Comparison of ENCODE assay signal across 8 mouse cellular contexts in genomic region chr11:119913291-119913934, GRCm38 (mm10). TPM values are rescaled to one million over a fixed set of nuclear protein-coding genes. Genes with fewer than 3 reads are reported as not detected.
A peak's percentile ranks its signal among the peaks of the same experiment; 100 is the strongest.
DNase-seq lines count a peak whose midpoint lies in the region; ATAC-seq and TF ChIP-seq lines count a peak whose summit lies in the region.

Gene Chmp6, plus strand, starts transcription at chr11:119913441.

- H3K4me3 ChIP-seq in MEL (ENCODE audit: control insufficient read depth in 1 of 2, insufficient read depth in 1 of 2, low read depth in 2 of 2, low read length in 2 of 2) = peak within 1 kb of the TSS; percentile 86 to 89
- peak within 1 kb of the TSS; percentile 89 for H3K4me3 ChIP-seq in cerebellum, adult 2 months (replicated peaks; ENCODE audit: insufficient read depth, low read depth, low read length)
- peak within 1 kb of the TSS; percentile 95 for H3K4me3 ChIP-seq in lung, postnatal 0 days (ENCODE audit: low read depth, low read length)

- peak; percentile 27 to 41; a peak in 2 of 4 replicates for ATAC-seq in hematopoietic stem cell, adult 5-6 weeks (replicated peaks in 1 of 2; ENCODE audit: insufficient read depth in 1 of 2, low FRiP score in 2 of 2, low TSS enrichment in 1 of 2, low read depth in 1 of 2, poor library complexity in 2 of 2, severe bottlenecking in 2 of 2)
- peak; percentile 62 for ATAC-seq in lung, postnatal 0 days

- H3K4me2 ChIP-seq in lung, postnatal 0 days (replicated peaks; ENCODE audit: low read depth, low read length) = peak within 1 kb of the TSS; percentile 89

- TF ChIP-seq POLR2A in MEL (IDR thresholded peaks at IDR 0.05; ENCODE audit: control insufficient read depth in 1 of 2, insufficient read depth in 1 of 2, low read depth in 1 of 2, low read length in 2 of 2, poor library complexity in 1 of 2) = peak; percentile 81 to 87
- TF ChIP-seq POLR2A in cerebellum, adult 2 months (IDR thresholded peaks at IDR 0.05; ENCODE audit: borderline replicate concordance, insufficient read depth, low read length) = peak; percentile 45; the same call in 1 of the 2 replicates

- peaks cover 5% of the 10 kb centered on the region; the same call in 1 of the 2 replicates for H3K79me2 ChIP-seq in MEL (ENCODE audit: control insufficient read depth, insufficient read depth, low read length, poor library complexity)

- H3K27me3 ChIP-seq in MEL (ENCODE audit: control insufficient read depth in 1 of 2, insufficient read depth in 2 of 2, low read length in 2 of 2) = no peaks in the 10 kb centered on the region
- H3K27me3 ChIP-seq in cerebellum, adult 2 months (ENCODE audit: control insufficient read depth, insufficient read depth, low read length) = no peaks in the 10 kb centered on the region
- H3K27me3 ChIP-seq in lung, postnatal 0 days (replicated peaks; ENCODE audit: insufficient read depth, low read length) = no peaks in the 10 kb centered on the region

- H3K27ac ChIP-seq in MEL (ENCODE audit: control insufficient read depth, low read depth, low read length) = peak within 1 kb of the TSS; percentile 42
- H3K27ac ChIP-seq in cerebellum, adult 2 months (ENCODE audit: insufficient read depth, low read length) = peak within 1 kb of the TSS; percentile 62
- peak within 1 kb of the TSS; percentile 88 for H3K27ac ChIP-seq in lung, postnatal 0 days (ENCODE audit: low read length)

- H3K4me1 ChIP-seq in MEL (ENCODE audit: control insufficient read depth in 1 of 2, insufficient read depth in 2 of 2, low read length in 2 of 2) = peaks cover 0 to 24% of the 10 kb centered on the region in 2 experiments; a peak in 3 of 4 replicates
- peaks cover 17% of the 10 kb centered on the region; the same call in 1 of the 2 replicates for H3K4me1 ChIP-seq in cerebellum, adult 2 months (ENCODE audit: control insufficient read depth, insufficient read depth, low read length)
- peaks cover 34% of the 10 kb centered on the region for H3K4me1 ChIP-seq in lung, postnatal 0 days (ENCODE audit: insufficient read depth, low read depth, low read length)

- H3K9me3 ChIP-seq in MEL (replicated peaks; ENCODE audit: insufficient read depth, low read length) = no peaks in the 10 kb centered on the region
- no peaks in the 10 kb centered on the region for H3K9me3 ChIP-seq in lung, postnatal 0 days (ENCODE audit: low read length)

- no peaks in the 10 kb centered on the region for H3K36me3 ChIP-seq in MEL (ENCODE audit: control insufficient read depth in 1 of 2, insufficient read depth in 2 of 2, low read length in 2 of 2)
- peaks cover 17% of the 10 kb centered on the region; the same call in 1 of the 2 replicates for H3K36me3 ChIP-seq in lung, postnatal 0 days (ENCODE audit: insufficient read depth, low read length)

- TF ChIP-seq RAD21 in MEL (IDR thresholded peaks at IDR 0.05; ENCODE audit: low read depth, low read length) = no peak; the same call in 1 of the 2 replicates

- peak within 1 kb of the TSS; percentile 90 for H3K9ac ChIP-seq in MEL (ENCODE audit: control insufficient read depth, low read depth, low read length, poor library complexity, severe bottlenecking)
- H3K9ac ChIP-seq in lung, postnatal 0 days (replicated peaks; ENCODE audit: low read depth) = peak within 1 kb of the TSS; percentile 98

- WGBS in cerebellum, adult 2 months = under 1% methylated on average over 48 of the region's 48 CpGs
- WGBS in lung, postnatal 0 days = 2% methylated on average over 42 of the region's 48 CpGs

- peak; percentile 92 for DNase-seq in MEL (ENCODE audit: low read depth, low spot score)
- peak; percentile 92 to 97 for DNase-seq in cerebellum, adult 2 months
- peak; percentile 86 for DNase-seq in forelimb bud, embryonic 11.5 days (ENCODE audit: low read depth, low spot score)
- peak; percentile 65 for DNase-seq in layer of hippocampus, adult 9-10 months (ENCODE audit: low spot score)
- peak; percentile 84 for DNase-seq in lung, postnatal 0 days (ENCODE audit: low spot score)
- DNase-seq in ovary, postnatal 14 days (ENCODE audit: low spot score) = peak; percentile 96
- DNase-seq in thymus, postnatal 14 days = peak; percentile 88

- peak in 2 of 3 experiments; percentile 6; a peak in 2 of 6 replicates for TF ChIP-seq CTCF in MEL (IDR thresholded peaks at IDR 0.05 in 2 of 3, conservative IDR thresholded peaks at IDR 0.05 in 1 of 3; ENCODE audit: control insufficient read depth in 1 of 3, insufficient read depth in 1 of 3, low read depth in 2 of 3, low read length in 3 of 3, poor library complexity in 1 of 3, severe bottlenecking in 1 of 3)
- TF ChIP-seq CTCF in cerebellum, adult 2 months (IDR thresholded peaks at IDR 0.05; ENCODE audit: borderline replicate concordance, insufficient read depth, low read depth, low read length) = 0 out of 2 replicates have a peak, but pooled peaks have one; percentile 9
- peak; percentile 31 for TF ChIP-seq CTCF in lung, postnatal 0 days (IDR thresholded peaks at IDR 0.05)

- TF ChIP-seq EP300 in MEL (IDR thresholded peaks at IDR 0.05; ENCODE audit: low read depth in 1 of 2, low read length in 2 of 2) = no peak
- TF ChIP-seq EP300 in lung, postnatal 0 days (IDR thresholded peaks at IDR 0.05) = no peak

TF ChIP-seq in MEL, 35 proteins besides CTCF, POLR2A, EP300 and RAD21:
- TF ChIP-seq SIN3A (IDR thresholded peaks at IDR 0.05; ENCODE audit: low read length) = peak; percentile 95
- peak; percentile 42; the same call in 1 of the 2 replicates for TF ChIP-seq NRF1 (IDR thresholded peaks at IDR 0.05; ENCODE audit: insufficient read depth, low read depth, low read length, poor library complexity, severe bottlenecking)
- peak; percentile 84 for TF ChIP-seq NELFE (IDR thresholded peaks at IDR 0.05; ENCODE audit: low read depth, low read length)
- TF ChIP-seq USF2 (IDR thresholded peaks at IDR 0.05; ENCODE audit: borderline replicate concordance in 1 of 2, insufficient read depth in 1 of 2, low read depth in 1 of 2, low read length in 2 of 2) = no peak
- peak; percentile 85 for TF ChIP-seq MXI1 (IDR thresholded peaks at IDR 0.05; ENCODE audit: low read depth, low read length)
- no peak for TF ChIP-seq GABPA (IDR thresholded peaks at IDR 0.05; ENCODE audit: low read depth, low read length)
- peak; percentile 52; the same call in 1 of the 2 replicates for TF ChIP-seq ZMIZ1 (IDR thresholded peaks at IDR 0.05; ENCODE audit: low read depth, low read length)
- peak; percentile 82 for TF ChIP-seq ELF1 (IDR thresholded peaks at IDR 0.05; ENCODE audit: low read depth, low read length)
- TF ChIP-seq SMC3 (IDR thresholded peaks at IDR 0.05; ENCODE audit: low read depth, low read length) = no peak; the same call in 1 of the 2 replicates
- TF ChIP-seq MAFK (IDR thresholded peaks at IDR 0.05; ENCODE audit: borderline replicate concordance, low read depth, low read length) = no peak
- 0 out of 2 replicates have a peak, but pooled peaks have one; percentile 37 for TF ChIP-seq USF1 (IDR thresholded peaks at IDR 0.05; ENCODE audit: low read depth, low read length)
- TF ChIP-seq TCF12 (IDR thresholded peaks at IDR 0.05; ENCODE audit: low read depth, low read length) = peak; percentile 65; the same call in 1 of the 2 replicates
- no peak for TF ChIP-seq TAL1 (IDR thresholded peaks at IDR 0.05; ENCODE audit: low read length)
- TF ChIP-seq MYB (IDR thresholded peaks at IDR 0.05; ENCODE audit: low read depth, low read length) = 0 out of 2 replicates have a peak, but pooled peaks have one; percentile 10
- TF ChIP-seq HCFC1 (IDR thresholded peaks at IDR 0.05; ENCODE audit: low read depth, low read length) = peak; percentile 94
- TF ChIP-seq E2F4 (IDR thresholded peaks at IDR 0.05; ENCODE audit: borderline replicate concordance, low read depth, low read length) = peak; percentile 41; the same call in 1 of the 2 replicates
- TF ChIP-seq CHD1 (IDR thresholded peaks at IDR 0.05; ENCODE audit: low read depth, low read length) = no peak
- TF ChIP-seq ZC3H11A (IDR thresholded peaks at IDR 0.05; ENCODE audit: low read depth, low read length) = no peak
- TF ChIP-seq ZKSCAN1 (IDR thresholded peaks at IDR 0.05; ENCODE audit: low read depth, low read length) = no peak
- TF ChIP-seq ETS1 (IDR thresholded peaks at IDR 0.05; ENCODE audit: low read depth, low read length) = peak; percentile 51
- no peak for TF ChIP-seq JUND (IDR thresholded peaks at IDR 0.05; ENCODE audit: low read depth, low read length)
- TF ChIP-seq UBTF (IDR thresholded peaks at IDR 0.05; ENCODE audit: borderline replicate concordance, insufficient read depth, low read depth, low read length) = no peak
- TF ChIP-seq GATA1 (IDR thresholded peaks at IDR 0.05; ENCODE audit: low read depth, low read length) = no peak
- no peak for TF ChIP-seq ZNF384 (IDR thresholded peaks at IDR 0.05; ENCODE audit: low read depth, low read length)
- TF ChIP-seq MAZ (IDR thresholded peaks at IDR 0.05; ENCODE audit: low read depth, low read length) = peak; percentile 92; the same call in 1 of the 2 replicates
- TF ChIP-seq POLR2AphosphoS2 (IDR thresholded peaks at IDR 0.05; ENCODE audit: low read length) = peak; percentile 58; the same call in 1 of the 2 replicates
- TF ChIP-seq MEF2A (IDR thresholded peaks at IDR 0.05; ENCODE audit: extremely low read depth, insufficient replicate concordance, low read depth, low read length, poor library complexity, severe bottlenecking) = no peak
- TF ChIP-seq MAX (IDR thresholded peaks at IDR 0.05; ENCODE audit: low read length) = peak; percentile 83
- no peak for TF ChIP-seq BHLHE40 (IDR thresholded peaks at IDR 0.05; ENCODE audit: borderline replicate concordance, low read depth, low read length)
- peak; percentile 82 for TF ChIP-seq KAT2A (conservative IDR thresholded peaks at IDR 0.05; ENCODE audit: low read depth, low read length)
- 0 out of 2 replicates have a peak, but pooled peaks have one; percentile 29 for TF ChIP-seq TBP (IDR thresholded peaks at IDR 0.05; ENCODE audit: low read depth, low read length)
- TF ChIP-seq MYC (IDR thresholded peaks at IDR 0.05; ENCODE audit: low read depth, low read length) = 0 out of 2 replicates have a peak, but pooled peaks have one; percentile 38
- TF ChIP-seq CHD2 (IDR thresholded peaks at IDR 0.05; ENCODE audit: low read length) = no peak
- peak; percentile 73 for TF ChIP-seq RCOR1 (IDR thresholded peaks at IDR 0.05; ENCODE audit: low read depth, low read length)
- no peak for TF ChIP-seq POLR2AphosphoS5 (IDR thresholded peaks at IDR 0.05; ENCODE audit: borderline replicate concordance, low read depth, low read length)

RNA-seq across cellular contexts. Expression of gene Chmp6, which starts in this region (rescaled TPM):
- 73.8 and 76.7 TPM in 2 replicates for total RNA-seq in MEL (2012; rRNA removed)
- 10 to 100 TPM in 1 of 2 experiments, not detected in 1; 58.3 TPM for polyA plus RNA-seq in MEL (2012; ENCODE audit: insufficient read depth in 1 of 2, insufficient read length in 2 of 2, low read depth in 1 of 2, low replicate concordance in 2 of 2, missing spikeins in 1 of 2)
- polyA plus RNA-seq in cerebellum, adult 2 months (2012; rRNA removed) = 41.9 and 43.9 TPM in 2 replicates
- 47.7 and 67.0 TPM in 2 replicates for total RNA-seq in hematopoietic stem cell, adult 5-6 weeks (2017)
- 83.6 and 89.9 TPM in 2 replicates for polyA plus RNA-seq in lung, postnatal 0 days (2015; fragmentation: Nextera tagmentation; extraction: Ambion mirVana)

Comparison
In these comparisons a context has a peak if more than half of its experiments do, and no peak if none do; other contexts are left out.
1. Peak in every context shown above with its lines: DNase-seq, ATAC-seq, H3K4me3 ChIP-seq and H3K27ac ChIP-seq.